Mouse (Mus musculus) brain, embryonic 14.5 days (tissue): Measurements from ENCODE around the gene Tpgs1.

Experiments
- CTCF ChIP-seq: fragments of 200-500 bp; IDR thresholded peaks from 2 replicates; pipeline ENCODE4 v1.5.1; 2012; ENCODE audit warnings: inconsistent platforms, mild to moderate bottlenecking, moderate library complexity, borderline replicate concordance; ENCODE audit not compliant: insufficient read depth, insufficient read length; ENCODE audit errors: extremely low read depth
- POLR2A ChIP-seq: fragments of 200-500 bp; IDR thresholded peaks from 2 replicates; pipeline ENCODE4 v1.6.1; 2012; ENCODE audit warnings: mild to moderate bottlenecking, inconsistent platforms, borderline replicate concordance; ENCODE audit not compliant: poor library complexity, insufficient read depth, insufficient read length, severe bottlenecking; ENCODE audit errors: extremely low read depth

GRCm38 (mm10) chr10:79633006-79633777 lies 36.0 kb upstream of the Tpgs1 start:
- TF ChIP-seq CTCF (no peak), POLR2A (no peak)
